Mouse (Mus musculus): ENCODE data around the gene Ccdc60. TPM values are rescaled to one million over a fixed set of nuclear protein-coding genes. Genes with fewer than 3 reads are reported as not detected.

The Ccdc60 gene
- total RNA-seq, 2 experiments from 2014 or later: 0.29 to 0.60 TPM

DNA sequence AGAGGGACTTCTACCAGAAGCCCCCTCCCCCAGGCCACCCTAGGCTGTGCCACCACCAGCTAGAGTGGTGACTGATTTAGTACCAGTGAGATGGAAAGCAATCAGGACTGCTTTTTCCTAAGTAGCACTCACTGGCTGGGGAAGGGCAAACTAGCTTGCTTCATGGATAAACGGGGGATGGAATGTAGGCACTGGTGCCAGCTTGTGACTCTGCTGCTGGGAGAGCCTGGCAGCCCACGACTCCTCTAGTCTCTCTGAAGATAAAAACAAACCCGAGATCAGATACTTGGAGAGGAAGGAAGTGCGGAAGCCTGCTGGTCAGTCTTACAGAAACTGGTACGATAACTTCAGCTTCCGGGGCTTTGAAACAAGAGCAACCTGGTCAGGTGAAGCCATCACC, 208.0 kb downstream of the Ccdc60 start:
- no peak for DNase-seq (ENCODE audit: low spot score in 2 of 2)

Other genes with a start within 250 kb of the Ccdc60 start
- gene Tmem233, start 205.7 kb downstream of the Ccdc60 start, total RNA-seq (2021): not detected
- 10 to 100 TPM; 11.3 to 13.8 TPM for gene Hspb8, start 133.9 kb upstream of the Ccdc60 start, total RNA-seq (2021)